Mouse (Mus musculus): Measurements from ENCODE around the gene Alyref2. TPM values are rescaled to one million over a fixed set of nuclear protein-coding genes. Genes with fewer than 3 reads are reported as not detected.

Alyref2 gene
- polyA plus RNA-seq (2015; fragmentation: Nextera tagmentation; extraction: Ambion mirVana): 12.8 and 13.0 TPM in 2 replicates

- Histone ChIP-seq H3K4me3 (peak within 1 kb of the TSS; percentile 69), H3K27ac (peak within 1 kb of the TSS; percentile 97), H3K9ac (peak within 1 kb of the TSS; percentile 81), H3K27me3 (no peaks in the 10 kb centered on the region), H3K4me1 (peaks cover 13% of the 10 kb centered on the region), H3K4me2 (peak within 1 kb of the TSS; percentile 78), H3K9me3 (no peaks in the 10 kb centered on the region), H3K36me3 (no peaks in the 10 kb centered on the region)
- WGBS: under 1% methylated on average over 19 of the region's 19 CpGs
- ATAC-seq (ENCODE audit: borderline replicate concordance, extremely low read depth, low FRiP score, low TSS enrichment): peak; percentile 91
These were observed at the start of gene Alyref2 for GRCm38 (mm10) chr1:171503250-171503591. Gene Alyref2 (plus strand): TSS chr1:171503478.

- no peak overlapping the region for H3K27ac ChIP-seq
- H3K9ac ChIP-seq: no peak overlapping the region
- no peaks in the 10 kb centered on the region for H3K27me3 ChIP-seq
- no peaks in the 10 kb centered on the region for H3K36me3 ChIP-seq
- peaks cover 14% of the 10 kb centered on the region; the same call in 1 of the 2 replicates for H3K4me1 ChIP-seq
- H3K4me2 ChIP-seq: no peak overlapping the region
- H3K9me3 ChIP-seq: no peaks in the 10 kb centered on the region
- WGBS: 69% methylated on average over 6 of the region's 6 CpGs
- no peak overlapping the region for H3K4me3 ChIP-seq
- no peak for ATAC-seq (ENCODE audit: borderline replicate concordance, extremely low read depth, low FRiP score, low TSS enrichment)
These were observed 48.4 kb upstream of the Alyref2 start for GRCm38 (mm10) chr1:171454926-171455325.

- WGBS: 91% methylated on average over 1 of the region's 1 CpGs
- H3K9me3 ChIP-seq: no peaks in the 10 kb centered on the region
- H3K27ac ChIP-seq: no peak overlapping the region
- no peak for ATAC-seq (ENCODE audit: borderline replicate concordance, extremely low read depth, low FRiP score, low TSS enrichment)
- H3K4me3 ChIP-seq: no peak overlapping the region
- peaks cover 20% of the 10 kb centered on the region for H3K36me3 ChIP-seq
- H3K27me3 ChIP-seq: no peaks in the 10 kb centered on the region
- 0 out of 2 replicates have a peak, but pooled peaks cover 9% of the 10 kb centered on the region for H3K4me1 ChIP-seq
- H3K9ac ChIP-seq: no peak overlapping the region
- H3K4me2 ChIP-seq: no peak overlapping the region
These were observed 45.7 kb upstream of the Alyref2 start for GRCm38 (mm10) chr1:171457568-171457967.

- no peak overlapping the region for H3K9ac ChIP-seq
- H3K4me1 ChIP-seq: 0 out of 2 replicates have a peak, but pooled peaks cover 4% of the 10 kb centered on the region
- H3K9me3 ChIP-seq: no peaks in the 10 kb centered on the region
- no peaks in the 10 kb centered on the region for H3K27me3 ChIP-seq
- H3K4me2 ChIP-seq: no peak overlapping the region
- peaks cover 35% of the 10 kb centered on the region for H3K36me3 ChIP-seq
- H3K27ac ChIP-seq: no peak overlapping the region
- ATAC-seq (ENCODE audit: borderline replicate concordance, extremely low read depth, low FRiP score, low TSS enrichment): no peak
- WGBS: 44% methylated on average over 5 of the region's 5 CpGs
- H3K4me3 ChIP-seq: no peak overlapping the region
These were observed 43.5 kb upstream of the Alyref2 start for GRCm38 (mm10) chr1:171459791-171460190.

GRCm38 (mm10) chr1:171460551-171461503 is 42.5 kb upstream of the Alyref2 start:
- no peaks in the 10 kb centered on the region for H3K9me3 ChIP-seq
- WGBS: 88% methylated on average over 21 of the region's 22 CpGs
- H3K4me1 ChIP-seq: 0 out of 2 replicates have a peak, but pooled peaks cover 3% of the 10 kb centered on the region
- H3K9ac ChIP-seq: no peak overlapping the region
- no peak overlapping the region for H3K27ac ChIP-seq
- peaks cover 35% of the 10 kb centered on the region for H3K36me3 ChIP-seq
- H3K27me3 ChIP-seq: no peaks in the 10 kb centered on the region
- H3K4me2 ChIP-seq: no peak overlapping the region
- no peak for ATAC-seq (ENCODE audit: borderline replicate concordance, extremely low read depth, low FRiP score, low TSS enrichment)
- no peak overlapping the region for H3K4me3 ChIP-seq

GRCm38 (mm10) chr1:171463133-171463532 is 40.1 kb upstream of the Alyref2 start:
- 78% methylated on average over 3 of the region's 3 CpGs for WGBS
- no peak for ATAC-seq (ENCODE audit: borderline replicate concordance, extremely low read depth, low FRiP score, low TSS enrichment)
- Histone ChIP-seq H3K9me3 (no peaks in the 10 kb centered on the region), H3K4me1 (0 out of 2 replicates have a peak, but pooled peaks cover 3% of the 10 kb centered on the region), H3K36me3 (peaks cover 35% of the 10 kb centered on the region), H3K27me3 (no peaks in the 10 kb centered on the region), H3K27ac (no peak overlapping the region), H3K9ac (no peak overlapping the region), H3K4me2 (no peak overlapping the region), H3K4me3 (no peak overlapping the region)

GRCm38 (mm10) chr1:171465749-171466412 is 37.4 kb upstream of the Alyref2 start:
- no peak overlapping the region for H3K4me3 ChIP-seq
- H3K27me3 ChIP-seq: no peaks in the 10 kb centered on the region
- no peak for ATAC-seq (ENCODE audit: borderline replicate concordance, extremely low read depth, low FRiP score, low TSS enrichment)
- WGBS: 86% methylated on average over 5 of the region's 5 CpGs
- no peaks in the 10 kb centered on the region for H3K9me3 ChIP-seq
- H3K4me2 ChIP-seq: no peak overlapping the region
- no peak overlapping the region for H3K27ac ChIP-seq
- peaks cover 30% of the 10 kb centered on the region for H3K36me3 ChIP-seq
- H3K9ac ChIP-seq: no peak overlapping the region
- peaks cover 13% of the 10 kb centered on the region; the same call in 1 of the 2 replicates for H3K4me1 ChIP-seq

GRCm38 (mm10) chr1:171466565-171466964 is 36.7 kb upstream of the Alyref2 start:
- WGBS: 76% methylated on average over 4 of the region's 4 CpGs
- Histone ChIP-seq H3K4me3 (no peak overlapping the region), H3K9ac (no peak overlapping the region), H3K9me3 (no peaks in the 10 kb centered on the region), H3K36me3 (peaks cover 25% of the 10 kb centered on the region), H3K4me1 (peaks cover 17% of the 10 kb centered on the region; the same call in 1 of the 2 replicates), H3K27me3 (no peaks in the 10 kb centered on the region), H3K27ac (no peak overlapping the region), H3K4me2 (no peak overlapping the region)
- no peak for ATAC-seq (ENCODE audit: borderline replicate concordance, extremely low read depth, low FRiP score, low TSS enrichment)

- H3K4me2 ChIP-seq: no peak overlapping the region
- H3K4me3 ChIP-seq: no peak overlapping the region
- ATAC-seq (ENCODE audit: borderline replicate concordance, extremely low read depth, low FRiP score, low TSS enrichment): no peak
- H3K4me1 ChIP-seq: peaks cover 14% of the 10 kb centered on the region; the same call in 1 of the 2 replicates
- no peak overlapping the region for H3K27ac ChIP-seq
- WGBS: 72% methylated on average over 3 of the region's 3 CpGs
- no peaks in the 10 kb centered on the region for H3K27me3 ChIP-seq
- no peaks in the 10 kb centered on the region for H3K9me3 ChIP-seq
- H3K36me3 ChIP-seq: no peaks in the 10 kb centered on the region
- no peak overlapping the region for H3K9ac ChIP-seq
These were observed 33.6 kb upstream of the Alyref2 start for GRCm38 (mm10) chr1:171469678-171470077.

- H3K4me3 ChIP-seq: no peak overlapping the region
- H3K36me3 ChIP-seq: no peaks in the 10 kb centered on the region
- H3K9ac ChIP-seq: no peak overlapping the region
- 26% methylated on average over 7 of the region's 7 CpGs for WGBS
- no peaks in the 10 kb centered on the region for H3K9me3 ChIP-seq
- H3K27me3 ChIP-seq: no peaks in the 10 kb centered on the region
- peaks cover 14% of the 10 kb centered on the region; the same call in 1 of the 2 replicates for H3K4me1 ChIP-seq
- H3K4me2 ChIP-seq: no peak overlapping the region
- 0 out of 2 replicates have a peak, but pooled peaks have one; percentile 27 for ATAC-seq (ENCODE audit: borderline replicate concordance, extremely low read depth, low FRiP score, low TSS enrichment)
- no peak overlapping the region for H3K27ac ChIP-seq
These were observed 32.9 kb upstream of the Alyref2 start for GRCm38 (mm10) chr1:171470371-171470871.

- peaks cover 14% of the 10 kb centered on the region; the same call in 1 of the 2 replicates for H3K4me1 ChIP-seq
- no peaks in the 10 kb centered on the region for H3K27me3 ChIP-seq
- ATAC-seq (ENCODE audit: borderline replicate concordance, extremely low read depth, low FRiP score, low TSS enrichment): no peak
- no peaks in the 10 kb centered on the region for H3K36me3 ChIP-seq
- WGBS: 66% methylated on average over 5 of the region's 5 CpGs
- no peak overlapping the region for H3K4me2 ChIP-seq
- H3K27ac ChIP-seq: peak overlapping the region; percentile 22; the same call in 1 of the 2 replicates
- H3K9me3 ChIP-seq: no peaks in the 10 kb centered on the region
- no peak overlapping the region for H3K4me3 ChIP-seq
- H3K9ac ChIP-seq: no peak overlapping the region
These were observed 32.4 kb upstream of the Alyref2 start for GRCm38 (mm10) chr1:171470896-171471295.

All from lung, embryonic 15.5 days (tissue).